Mouse (Mus musculus): ENCODE results near the gene Bdh1.

Bdh1 gene

GRCm38 (mm10) chr16:31506665-31507456, 84.8 kb downstream of the Bdh1 start:
- DNase-seq, result no peak

- no peak for DNase-seq
Observed at GRCm38 (mm10) chr16:31507457-31507755, 85.3 kb downstream of the Bdh1 start.

GRCm38 (mm10) chr16:31507794-31508526, 85.9 kb downstream of the Bdh1 start:
- no peak for DNase-seq

Measured in cerebellum, adult 8-10 months (tissue).